Mouse (Mus musculus): ENCODE results near the gene Blcap. TPM values are rescaled to one million over a fixed set of nuclear protein-coding genes. Genes with fewer than 3 reads are reported as not detected.

Gene Blcap
- polyA plus RNA-seq, 1 experiment: 35.0 TPM

- no peaks in the 10 kb centered on the region for H3K27me3 ChIP-seq (ENCODE audit: control insufficient read depth, insufficient read depth, low read length)
- H3K27ac ChIP-seq (ENCODE audit: control insufficient read depth, insufficient read depth, low read depth, low read length): no peak overlapping the region
These were observed 53.5 kb downstream of the Blcap start for GRCm38 (mm10) chr2:157517526-157517925.

GRCm38 (mm10) chr2:157514353-157514752 is 56.7 kb downstream of the Blcap start:
- no peaks in the 10 kb centered on the region for H3K4me1 ChIP-seq (ENCODE audit: control insufficient read depth, insufficient read depth, low read length)
- H3K4me3 ChIP-seq (ENCODE audit: control insufficient read depth, low read depth, low read length): no peak overlapping the region
- no peaks in the 10 kb centered on the region for H3K36me3 ChIP-seq (ENCODE audit: control insufficient read depth, insufficient read depth, low read length)
- H3K27me3 ChIP-seq (ENCODE audit: control insufficient read depth, insufficient read depth, low read length): no peaks in the 10 kb centered on the region
- no peak overlapping the region for H3K27ac ChIP-seq (ENCODE audit: control insufficient read depth, insufficient read depth, low read depth, low read length)
- TF ChIP-seq CTCF (IDR thresholded peaks at IDR 0.05; ENCODE audit: control insufficient read depth, insufficient read depth, insufficient replicate concordance, low read depth, low read length) (no peak), POLR2A (IDR thresholded peaks at IDR 0.05; ENCODE audit: control insufficient read depth, low read depth, low read length) (no peak)

More at GRCm38 (mm10) chr2:157517526-157517925, 53.5 kb downstream of the Blcap start:
- no peaks in the 10 kb centered on the region for H3K4me1 ChIP-seq (ENCODE audit: control insufficient read depth, insufficient read depth, low read length)
- H3K36me3 ChIP-seq (ENCODE audit: control insufficient read depth, insufficient read depth, low read length): no peaks in the 10 kb centered on the region
- no peak overlapping the region for H3K4me3 ChIP-seq (ENCODE audit: control insufficient read depth, low read depth, low read length)
- no peak for TF ChIP-seq POLR2A (IDR thresholded peaks at IDR 0.05; ENCODE audit: control insufficient read depth, low read depth, low read length)
- TF ChIP-seq CTCF (IDR thresholded peaks at IDR 0.05; ENCODE audit: control insufficient read depth, insufficient read depth, insufficient replicate concordance, low read depth, low read length): no peak

GRCm38 (mm10) chr2:157513737-157514208 is 57.3 kb downstream of the Blcap start:
- Histone ChIP-seq H3K27ac (ENCODE audit: control insufficient read depth, insufficient read depth, low read depth, low read length) (no peak overlapping the region), H3K4me1 (ENCODE audit: control insufficient read depth, insufficient read depth, low read length) (no peaks in the 10 kb centered on the region), H3K27me3 (ENCODE audit: control insufficient read depth, insufficient read depth, low read length) (no peaks in the 10 kb centered on the region), H3K36me3 (ENCODE audit: control insufficient read depth, insufficient read depth, low read length) (no peaks in the 10 kb centered on the region), H3K4me3 (ENCODE audit: control insufficient read depth, low read depth, low read length) (no peak overlapping the region)
- no peak for TF ChIP-seq CTCF (IDR thresholded peaks at IDR 0.05; ENCODE audit: control insufficient read depth, insufficient read depth, insufficient replicate concordance, low read depth, low read length)
- TF ChIP-seq POLR2A (IDR thresholded peaks at IDR 0.05; ENCODE audit: control insufficient read depth, low read depth, low read length): no peak

- TF ChIP-seq POLR2A (IDR thresholded peaks at IDR 0.05; ENCODE audit: control insufficient read depth, low read depth, low read length) (no peak), CTCF (IDR thresholded peaks at IDR 0.05; ENCODE audit: control insufficient read depth, insufficient read depth, insufficient replicate concordance, low read depth, low read length) (no peak)
- no peaks in the 10 kb centered on the region for H3K27me3 ChIP-seq (ENCODE audit: control insufficient read depth, insufficient read depth, low read length)
- no peak overlapping the region for H3K27ac ChIP-seq (ENCODE audit: control insufficient read depth, insufficient read depth, low read depth, low read length)
- H3K36me3 ChIP-seq (ENCODE audit: control insufficient read depth, insufficient read depth, low read length): no peaks in the 10 kb centered on the region
- no peak overlapping the region for H3K4me3 ChIP-seq (ENCODE audit: control insufficient read depth, low read depth, low read length)
- no peaks in the 10 kb centered on the region for H3K4me1 ChIP-seq (ENCODE audit: control insufficient read depth, insufficient read depth, low read length)
These were observed 58.2 kb downstream of the Blcap start for GRCm38 (mm10) chr2:157512859-157513258.

- Histone ChIP-seq H3K27ac (ENCODE audit: control insufficient read depth, insufficient read depth, low read depth, low read length) (no peak overlapping the region), H3K4me3 (ENCODE audit: control insufficient read depth, low read depth, low read length) (no peak overlapping the region), H3K4me1 (ENCODE audit: control insufficient read depth, insufficient read depth, low read length) (no peaks in the 10 kb centered on the region; the same call in 1 of the 2 replicates), H3K27me3 (ENCODE audit: control insufficient read depth, insufficient read depth, low read length) (no peaks in the 10 kb centered on the region), H3K36me3 (ENCODE audit: control insufficient read depth, insufficient read depth, low read length) (no peaks in the 10 kb centered on the region)
- no peak for TF ChIP-seq CTCF (IDR thresholded peaks at IDR 0.05; ENCODE audit: control insufficient read depth, insufficient read depth, insufficient replicate concordance, low read depth, low read length)
- TF ChIP-seq POLR2A (IDR thresholded peaks at IDR 0.05; ENCODE audit: control insufficient read depth, low read depth, low read length): no peak
These were observed 61.0 kb downstream of the Blcap start for GRCm38 (mm10) chr2:157510031-157510430.

DNA sequence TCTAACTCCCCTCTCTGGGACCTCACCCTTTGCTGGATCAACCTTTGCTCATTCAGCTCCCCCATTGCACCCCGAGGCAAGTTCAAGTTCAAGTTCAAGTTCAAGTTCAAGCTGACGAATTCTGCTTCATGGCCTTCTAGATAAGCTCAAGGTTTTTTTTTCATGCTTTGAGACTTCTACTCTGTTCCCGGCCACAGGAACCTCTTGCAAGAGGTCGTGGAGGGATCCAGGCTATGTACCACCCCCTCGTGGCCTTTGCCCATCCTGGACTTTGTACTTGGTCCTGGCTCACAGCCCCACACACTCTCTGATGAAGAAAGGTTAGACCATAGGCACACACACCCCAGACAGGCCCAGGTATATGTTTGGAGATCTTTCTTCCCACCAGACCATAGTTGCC is 61.9 kb downstream of the Blcap start:
- H3K4me1 ChIP-seq (ENCODE audit: control insufficient read depth, insufficient read depth, low read length): no peaks in the 10 kb centered on the region; the same call in 1 of the 2 replicates
- TF ChIP-seq POLR2A (IDR thresholded peaks at IDR 0.05; ENCODE audit: control insufficient read depth, low read depth, low read length) (no peak), CTCF (IDR thresholded peaks at IDR 0.05; ENCODE audit: control insufficient read depth, insufficient read depth, insufficient replicate concordance, low read depth, low read length) (no peak)
- H3K27me3 ChIP-seq (ENCODE audit: control insufficient read depth, insufficient read depth, low read length): no peaks in the 10 kb centered on the region
- H3K36me3 ChIP-seq (ENCODE audit: control insufficient read depth, insufficient read depth, low read length): no peaks in the 10 kb centered on the region
- no peak overlapping the region for H3K27ac ChIP-seq (ENCODE audit: control insufficient read depth, insufficient read depth, low read depth, low read length)
- no peak overlapping the region for H3K4me3 ChIP-seq (ENCODE audit: control insufficient read depth, low read depth, low read length)

DNA sequence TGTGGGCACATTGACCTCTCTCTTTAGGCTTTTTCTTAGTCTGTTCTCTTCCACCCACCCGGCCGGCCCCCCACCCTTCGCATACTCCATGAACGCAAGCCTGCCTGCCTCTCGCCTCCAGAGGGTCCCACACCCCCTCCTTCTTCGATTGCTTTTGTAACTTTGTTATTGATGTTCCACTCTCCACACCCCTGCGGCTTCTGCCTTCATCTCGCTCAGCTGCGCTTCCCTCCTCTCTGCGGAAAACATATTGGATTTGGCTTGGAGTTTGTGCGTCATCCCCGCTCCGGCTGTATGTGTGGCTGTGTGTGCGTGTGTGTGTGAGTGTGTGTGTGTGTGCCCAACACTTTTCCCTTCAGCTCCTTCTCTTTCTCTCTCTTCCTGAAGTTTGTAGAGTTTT is 64.3 kb downstream of the Blcap start:
- no peaks in the 10 kb centered on the region; the same call in 1 of the 2 replicates for H3K4me1 ChIP-seq (ENCODE audit: control insufficient read depth, insufficient read depth, low read length)
- no peak overlapping the region for H3K27ac ChIP-seq (ENCODE audit: control insufficient read depth, insufficient read depth, low read depth, low read length)
- no peaks in the 10 kb centered on the region for H3K27me3 ChIP-seq (ENCODE audit: control insufficient read depth, insufficient read depth, low read length)
- no peak for TF ChIP-seq POLR2A (IDR thresholded peaks at IDR 0.05; ENCODE audit: control insufficient read depth, low read depth, low read length)
- H3K36me3 ChIP-seq (ENCODE audit: control insufficient read depth, insufficient read depth, low read length): no peaks in the 10 kb centered on the region
- H3K4me3 ChIP-seq (ENCODE audit: control insufficient read depth, low read depth, low read length): no peak overlapping the region

Other genes with a start within 250 kb of the Blcap start
- 0.89 and 1.5 TPM in 2 replicates for gene Ghrh, start 223.8 kb downstream of the Blcap start, polyA plus RNA-seq (2012; rRNA removed)
- gene Manbal, start 203.7 kb downstream of the Blcap start, polyA plus RNA-seq (2012; rRNA removed): 22.5 and 25.7 TPM in 2 replicates
- 8.7 and 9.3 TPM in 2 replicates for gene Src, start 152.8 kb downstream of the Blcap start, polyA plus RNA-seq (2012; rRNA removed)
- 1.4 and 1.7 TPM in 2 replicates for gene Nnat, start 11.2 kb downstream of the Blcap start, polyA plus RNA-seq (2012; rRNA removed)
- 93.7 and 95.0 TPM in 2 replicates for gene Ctnnbl1, start 166.1 kb upstream of the Blcap start, polyA plus RNA-seq (2012; rRNA removed)

All from testis, adult 2 months (tissue).